ENCODE assay signal across 12 mouse cellular contexts in genomic region chr9:61214943-61215342, GRCm38 (mm10).
DNase-seq lines count a peak whose midpoint lies in the region; ATAC-seq and TF ChIP-seq lines count a peak whose summit lies in the region.
"Had no signal": no experiment of that assay in that cellular context is flagged by ENCODE, and none has a peak within 500 bp of the region (broad histone marks: within the 10 kb centered on the region; RNA-seq: fewer than 3 reads in every experiment).

No protein-coding gene starts in this region.

- peak; percentile 1 for DNase-seq in liver, adult 2 months (ENCODE audit: extremely low read depth, low read depth, low spot score)
- no peak for DNase-seq in liver, embryonic 11.5 days (ENCODE audit: low spot score)
- DNase-seq in gastrocnemius, postnatal 25 days, result peak; percentile 58
- peak; percentile 60 for DNase-seq in kidney, postnatal 10 days
- peak; percentile 57 for DNase-seq in skeletal muscle tissue, adult 2 months (ENCODE audit: low read depth, low spot score)
- DNase-seq in spleen, adult 12 weeks (ENCODE audit: low spot score), result no peak
- no peak for DNase-seq in frontal cortex, adult 2 months (ENCODE audit: extremely low spot score in 1 of 2, low spot score in 1 of 2)
- DNase-seq in left cerebral cortex, adult 9 months (ENCODE audit: low spot score in 2 of 2), result no peak
- DNase-seq: adrenal gland, postnatal 36 days had no signal

- H3K27ac ChIP-seq in liver, adult 2 months (replicated peaks; ENCODE audit: insufficient read depth, low read depth, low read length), result no peak overlapping the region
- H3K27ac ChIP-seq in liver, embryonic 11.5 days (ENCODE audit: low read depth, low read length), result no peak overlapping the region
- H3K27ac ChIP-seq: embryonic facial prominence, embryonic 13.5 days; heart, embryonic 13.5 days; liver, embryonic 12.5 days had no signal

- H3K79me2 ChIP-seq in liver, adult 2 months (ENCODE audit: control insufficient read depth, insufficient read depth, low read length), result no peaks in the 10 kb centered on the region

- H3K9me3 ChIP-seq in liver, embryonic 11.5 days (ENCODE audit: control insufficient read depth, low read length), result no peaks in the 10 kb centered on the region
- H3K9me3 ChIP-seq: embryonic facial prominence, embryonic 13.5 days; heart, embryonic 13.5 days; liver, embryonic 12.5 days had no signal

- no peaks in the 10 kb centered on the region for H3K4me1 ChIP-seq in liver, adult 2 months (ENCODE audit: control insufficient read depth, insufficient read depth, low read length)
- H3K4me1 ChIP-seq in liver, embryonic 11.5 days (replicated peaks; ENCODE audit: control insufficient read depth, insufficient read depth, low read length), result no peaks in the 10 kb centered on the region
- H3K4me1 ChIP-seq: liver, embryonic 12.5 days had no signal

- no peaks in the 10 kb centered on the region for H3K36me3 ChIP-seq in liver, adult 2 months (ENCODE audit: control insufficient read depth, insufficient read depth, low read length)
- H3K36me3 ChIP-seq in liver, embryonic 11.5 days (ENCODE audit: control insufficient read depth, insufficient read depth, low read length), result no peaks in the 10 kb centered on the region
- H3K36me3 ChIP-seq: embryonic facial prominence, embryonic 13.5 days; heart, embryonic 13.5 days; liver, embryonic 12.5 days had no signal

- no peak overlapping the region for H3K4me3 ChIP-seq in liver, adult 2 months (ENCODE audit: insufficient read depth, low read depth, low read length)
- H3K4me3 ChIP-seq in liver, embryonic 11.5 days (ENCODE audit: low read depth, low read length), result no peak overlapping the region
- H3K4me3 ChIP-seq: embryonic facial prominence, embryonic 13.5 days; heart, embryonic 13.5 days; liver, embryonic 12.5 days had no signal

- 68% methylated on average over 6 of the region's 6 CpGs for WGBS in liver, adult 2 months
- WGBS in liver, embryonic 11.5 days, result 54% methylated on average over 6 of the region's 6 CpGs

- no peak for TF ChIP-seq CTCF in liver, adult 2 months (IDR thresholded peaks at IDR 0.05; ENCODE audit: low read depth, low read length)

- no peak for TF ChIP-seq POLR2A in liver, adult 2 months (IDR thresholded peaks at IDR 0.05; ENCODE audit: extremely low read depth, insufficient read depth, low read length)

- no peak overlapping the region for H3K4me2 ChIP-seq in liver, embryonic 11.5 days
- H3K4me2 ChIP-seq: embryonic facial prominence, embryonic 13.5 days; heart, embryonic 13.5 days; liver, embryonic 12.5 days had no signal

- ATAC-seq in liver, embryonic 11.5 days (replicated peaks; ENCODE audit: low FRiP score), result no peak
- ATAC-seq: liver, embryonic 12.5 days had no signal

- H3K9ac ChIP-seq in liver, adult 2 months (ENCODE audit: low read depth, low read length), result no peak overlapping the region
- H3K9ac ChIP-seq in liver, embryonic 11.5 days (ENCODE audit: low read depth, low read length), result no peak overlapping the region
- H3K9ac ChIP-seq: embryonic facial prominence, embryonic 13.5 days; heart, embryonic 13.5 days; liver, embryonic 12.5 days had no signal

- H3K27me3 ChIP-seq in liver, adult 2 months (ENCODE audit: control insufficient read depth, insufficient read depth, low read length), result peaks cover 2% of the 10 kb centered on the region; the same call in 1 of the 2 replicates
- H3K27me3 ChIP-seq in liver, embryonic 11.5 days (replicated peaks; ENCODE audit: control insufficient read depth, insufficient read depth, low read length), result peaks cover 2% of the 10 kb centered on the region; the same call in 1 of the 2 replicates

Comparison
In these comparisons a context has a peak if more than half of its experiments do, and no peak if none do; other contexts are left out.
1. DNase-seq: peak in liver, adult 2 months (single experiment), gastrocnemius, postnatal 25 days (single experiment), kidney, postnatal 10 days (single experiment) and skeletal muscle tissue, adult 2 months (single experiment); none in liver, embryonic 11.5 days (single experiment), spleen, adult 12 weeks (single experiment), frontal cortex, adult 2 months (0 of 2) and left cerebral cortex, adult 9 months (0 of 2).